Mouse (Mus musculus) frontal cortex, adult 2 months (tissue): ENCODE measurements at regions not wholly inside any gene's neighbourhood (a gene's known extent, or its start where the extent isn't known, plus 50 kb on each side); places are given as distances from the start of the nearest gene placed in this dataset.
"Not testable (repeated sequence)": the region's sequence is repeated elsewhere in the genome, so short reads cannot be mapped to it uniquely, and the experiment has no call there.

Experiments
- DNase-seq, 2 experiments: peaks; one replicate each; pipeline ENCODE4 v3.0.0; 2022; ENCODE audit warnings: low spot score in 1 of 2; ENCODE audit errors: extremely low spot score in 1 of 2

DNA sequence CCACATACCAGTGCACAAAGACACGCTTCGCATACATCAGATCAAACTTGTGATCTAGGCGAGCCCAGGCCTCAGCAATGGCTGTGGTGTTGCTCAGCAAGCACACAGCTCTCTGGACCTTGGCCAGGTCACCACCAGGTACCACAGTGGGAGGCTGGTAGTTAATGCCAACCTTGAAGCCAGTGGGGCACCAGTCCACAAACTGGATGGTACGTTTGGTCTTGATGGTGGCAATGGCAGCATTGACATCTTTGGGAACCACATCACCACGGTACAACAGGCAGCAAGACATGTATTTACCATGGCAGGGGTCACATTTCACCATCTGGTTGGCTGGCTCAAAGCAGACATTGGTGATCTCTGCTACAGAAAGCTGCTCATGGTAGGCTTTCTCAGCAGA, 214.2 kb upstream of the G2e3 start:
- DNase-seq = not testable (repeated sequence)

DNA sequence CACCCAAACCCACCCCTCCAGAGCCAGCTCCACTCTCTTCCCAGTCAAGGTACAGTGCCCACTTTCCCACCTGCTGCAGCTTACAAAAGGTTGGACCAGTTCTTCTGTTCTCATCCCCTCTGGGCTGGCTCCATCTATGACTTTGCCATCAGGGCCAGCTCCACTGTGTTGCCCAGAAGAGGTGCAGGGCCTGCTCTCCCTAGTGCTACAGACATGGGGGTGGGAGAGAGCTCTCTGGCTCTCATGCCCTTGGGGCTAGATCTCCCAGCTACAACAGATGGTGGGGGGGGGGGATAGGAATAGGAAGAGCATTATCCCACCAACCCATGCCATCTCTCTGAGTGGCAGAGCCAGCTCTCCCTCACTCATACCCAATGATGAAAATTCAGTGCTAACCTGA, 219.6 kb upstream of the G2e3 start:
- DNase-seq = no peak

DNA sequence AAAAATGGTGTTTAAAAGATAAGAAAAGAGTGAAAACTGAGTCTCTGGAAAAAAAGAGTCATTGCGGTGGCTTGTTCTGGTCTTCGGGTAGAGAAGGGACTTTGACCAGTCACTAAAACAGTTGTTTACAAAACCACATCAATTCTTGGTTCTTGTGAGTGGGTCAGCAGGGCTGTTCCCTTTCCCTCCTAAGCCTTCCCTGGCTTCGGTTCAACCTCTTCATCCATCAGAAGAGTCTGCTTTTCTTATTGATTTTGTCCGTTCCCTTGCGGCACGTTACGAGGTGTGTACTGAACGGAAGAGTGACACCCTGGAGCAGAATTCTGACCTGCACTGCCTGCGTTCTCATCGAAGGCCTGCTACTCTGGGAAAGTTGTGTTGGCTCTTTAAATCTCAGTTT, 229.1 kb upstream of the G2e3 start:
- DNase-seq = no peak

DNA sequence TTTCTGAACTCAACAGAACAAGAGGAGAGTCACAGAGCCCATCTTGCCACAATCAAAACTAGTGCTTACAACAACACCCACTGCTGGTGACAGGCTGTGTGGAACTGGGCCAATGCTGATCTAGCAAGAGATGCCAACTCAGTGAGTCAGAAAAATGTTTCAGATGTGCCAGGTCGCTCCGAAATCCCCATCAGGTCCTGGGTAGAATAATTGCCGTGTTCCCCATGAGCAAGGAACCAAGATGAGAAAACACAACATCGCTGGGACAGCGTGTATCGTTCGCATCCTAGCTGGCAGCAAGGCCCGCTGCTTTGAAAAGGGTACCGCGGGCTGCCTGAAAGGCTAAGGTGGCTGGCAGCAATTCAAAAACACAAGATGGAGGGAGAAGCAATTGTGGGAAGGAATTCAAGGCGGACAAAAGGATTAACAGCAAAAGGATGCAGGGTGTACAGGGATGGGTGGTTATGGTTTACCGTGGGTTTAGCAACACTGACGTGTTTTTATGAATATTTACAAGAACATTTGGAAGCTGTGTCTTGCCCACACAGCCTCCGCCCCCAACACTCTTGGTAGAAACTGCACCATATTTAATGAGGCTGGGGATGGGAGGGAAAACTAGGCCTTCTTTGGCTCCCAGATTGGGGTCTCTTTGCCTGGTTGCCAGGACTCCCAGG, 229.7 kb upstream of the G2e3 start:
- peak; percentile 93 to 94 for DNase-seq

DNA sequence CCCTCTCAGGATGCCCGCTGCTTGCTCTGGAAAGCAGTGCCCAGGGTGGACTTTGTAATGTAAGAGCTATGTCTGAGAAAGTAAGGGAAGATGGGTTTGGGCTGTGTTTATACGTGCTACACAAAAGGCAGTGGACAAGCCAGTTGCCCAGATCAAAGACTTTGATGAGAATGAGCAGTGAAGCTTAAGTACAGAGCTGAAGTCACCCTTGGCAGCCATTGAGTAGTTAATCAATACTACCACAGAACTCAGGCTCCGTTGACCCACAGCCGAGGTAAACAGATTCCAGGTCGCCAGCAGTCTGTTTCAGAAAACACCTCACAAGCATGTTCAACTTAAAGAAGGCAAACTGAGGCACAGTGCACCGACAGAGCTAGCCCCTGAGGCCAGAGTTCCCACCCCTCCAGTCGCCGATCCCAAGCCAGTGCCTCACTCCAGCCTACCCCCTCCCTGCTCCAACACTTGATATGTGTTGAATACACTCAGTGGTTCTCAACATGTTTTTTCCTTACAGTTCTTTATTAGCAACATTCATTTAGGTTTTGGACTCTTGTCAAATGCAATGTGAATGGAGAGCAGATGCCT, 230.3 kb upstream of the G2e3 start:
- DNase-seq = no peak

DNA sequence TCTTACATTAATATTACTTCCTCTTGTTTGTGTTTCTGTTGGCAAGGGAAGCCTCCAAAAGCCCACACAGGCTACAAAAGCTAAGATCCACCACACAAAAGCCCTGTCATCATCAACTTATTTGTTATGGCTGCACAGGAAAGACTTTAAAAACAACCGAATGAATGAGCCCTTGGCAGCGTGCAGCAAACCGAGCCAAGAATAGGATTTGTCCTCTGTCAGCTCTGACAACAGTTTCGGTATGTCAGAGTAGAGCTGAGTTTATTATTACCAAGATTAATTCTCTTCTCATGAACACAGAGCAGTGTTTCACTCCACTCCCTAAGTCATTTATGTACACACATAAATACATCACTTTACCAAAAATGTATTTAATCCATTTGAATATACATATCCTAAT, 236.1 kb upstream of the G2e3 start:
- no peak for DNase-seq

DNA sequence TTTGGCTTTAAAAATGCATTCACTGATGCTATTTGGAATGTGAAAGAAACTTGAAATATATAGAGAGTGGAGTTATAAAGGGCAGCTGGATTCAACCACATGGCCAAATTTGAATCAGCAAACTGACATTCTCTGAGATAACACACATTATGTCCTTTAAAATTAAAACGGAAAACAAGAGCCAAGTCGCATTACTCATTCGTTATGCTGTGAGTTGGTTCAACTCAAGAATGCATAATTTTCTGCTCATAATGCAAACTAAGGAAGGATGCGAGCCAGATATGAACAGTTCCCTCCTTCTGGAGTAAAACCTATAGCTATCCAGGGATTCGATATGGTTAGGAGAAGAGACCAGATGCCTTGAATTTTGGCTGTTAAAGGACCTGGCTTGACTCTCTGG, 239.8 kb upstream of the G2e3 start:
- DNase-seq = peak; percentile 51 to 71

DNA sequence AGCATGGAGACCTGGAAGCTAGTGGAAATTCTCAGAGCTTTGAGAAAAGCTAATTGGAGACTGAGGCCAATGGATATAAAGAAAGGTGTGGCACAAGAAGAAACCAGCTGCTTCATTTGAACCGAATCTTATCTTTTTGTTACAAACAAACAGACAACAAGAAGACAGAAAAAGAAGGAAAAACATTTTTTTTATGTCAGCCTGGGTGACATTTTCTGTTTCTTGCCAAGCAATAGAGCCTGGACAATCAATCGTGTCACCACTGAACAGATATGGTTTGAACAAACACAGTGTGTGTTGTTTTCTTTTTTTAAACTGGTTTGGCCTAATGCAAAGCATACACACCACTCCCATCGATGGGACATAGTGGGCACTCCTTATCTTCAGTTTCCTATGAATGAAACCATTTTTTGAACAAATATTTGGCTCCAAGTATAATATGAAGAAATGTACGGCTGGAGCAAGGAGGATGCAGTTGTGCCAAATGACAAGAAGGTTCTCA, 244.3 kb upstream of the G2e3 start:
- DNase-seq = no peak

DNA sequence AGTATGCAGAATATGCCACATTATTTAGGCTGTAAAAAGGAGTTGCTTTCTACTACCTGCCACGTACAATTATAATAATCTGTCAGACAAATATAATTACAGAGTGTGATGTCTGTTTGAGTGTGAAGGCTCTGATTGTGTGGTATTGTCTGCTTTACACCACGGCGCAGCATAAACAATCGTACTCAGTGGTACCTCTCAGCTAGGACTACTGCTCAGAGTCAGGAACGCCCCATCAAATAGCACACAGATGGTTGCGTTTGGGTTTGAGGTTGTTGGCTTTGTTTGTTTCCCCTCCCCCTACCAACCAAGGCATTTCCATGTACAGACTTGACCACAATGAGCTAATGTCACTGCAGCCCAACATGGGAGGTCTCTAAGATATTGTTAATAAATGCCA, 246.2 kb upstream of the G2e3 start:
- no peak for DNase-seq

DNA sequence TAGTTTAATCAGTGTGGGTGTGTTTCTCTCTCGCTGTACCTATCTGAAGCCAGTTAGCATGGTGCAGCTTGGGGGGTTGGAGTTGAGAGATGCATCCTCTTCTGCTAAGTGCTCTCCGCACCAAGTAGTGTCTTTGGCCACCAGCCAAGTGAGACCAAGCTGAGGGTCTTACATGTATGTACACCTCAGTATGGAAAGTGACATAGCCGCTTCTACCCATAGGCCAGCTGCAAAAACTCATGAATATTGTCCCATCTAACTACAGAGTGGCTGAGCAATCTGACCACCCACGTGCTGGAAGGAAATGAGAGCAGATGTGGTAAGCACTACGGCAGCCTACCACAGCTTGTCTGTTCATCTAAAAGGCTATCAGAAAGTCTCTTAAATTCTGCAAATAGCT, 247.0 kb upstream of the G2e3 start:
- peak; percentile 19 to 63 for DNase-seq

DNA sequence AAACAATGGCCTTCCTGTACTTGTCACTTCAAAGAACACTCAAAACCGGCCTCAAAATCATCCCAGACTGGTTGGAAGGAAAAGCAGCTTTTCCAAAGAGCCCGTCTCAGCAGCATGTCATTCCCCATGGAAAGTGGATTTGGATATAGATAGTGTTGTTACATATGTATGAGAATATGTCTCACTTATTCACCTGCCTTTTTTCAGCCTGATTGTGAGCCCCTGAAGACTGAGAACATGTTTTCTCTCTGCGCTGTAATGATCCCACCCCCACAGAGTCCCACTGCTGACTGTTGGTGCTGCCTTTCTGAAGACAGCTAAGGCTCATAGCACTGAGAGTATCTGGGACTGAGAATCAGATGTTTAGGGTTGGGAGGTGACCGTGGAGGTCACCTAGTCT, 251.9 kb upstream of the G2e3 start:
- DNase-seq = peak in 1 of 2 experiments; percentile 32

DNA sequence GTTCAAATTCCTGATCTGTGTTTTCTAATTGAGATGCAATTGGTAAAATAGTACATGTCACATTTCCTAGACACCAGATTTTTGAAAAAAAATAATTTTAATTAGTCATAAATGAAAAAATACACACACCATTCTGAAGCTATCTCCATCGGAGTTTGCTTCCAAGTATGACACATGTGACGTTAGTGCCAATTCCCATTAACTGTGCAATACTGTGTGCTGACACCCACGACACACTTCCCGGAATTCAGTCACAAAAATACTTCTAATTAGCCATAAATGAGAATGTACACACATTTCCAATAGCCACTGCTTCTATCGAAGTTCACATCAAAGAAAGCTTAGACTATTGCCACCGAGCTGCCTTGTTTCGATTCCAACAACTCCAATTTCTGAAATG, 258.5 kb upstream of the G2e3 start:
- DNase-seq = no peak

DNA sequence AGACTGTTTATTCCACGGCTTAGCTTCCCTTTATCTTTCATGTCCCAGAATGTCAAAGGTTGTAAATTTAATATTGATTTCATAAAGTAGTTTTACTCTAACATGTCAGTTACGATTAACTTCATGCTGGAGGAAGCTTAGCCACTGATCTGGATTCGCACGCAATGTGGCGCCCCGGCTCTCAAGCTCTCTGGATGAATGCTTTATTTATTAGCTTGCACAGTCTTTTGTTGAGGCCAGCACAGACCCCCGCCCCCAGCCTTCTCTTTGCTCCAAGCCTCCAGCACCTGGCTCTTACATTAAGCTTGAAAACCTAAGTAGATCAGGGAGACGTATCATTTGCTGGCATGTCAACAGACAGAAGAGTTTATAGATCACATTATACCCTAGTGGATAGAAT, 266.1 kb upstream of the G2e3 start:
- DNase-seq = no peak

DNA sequence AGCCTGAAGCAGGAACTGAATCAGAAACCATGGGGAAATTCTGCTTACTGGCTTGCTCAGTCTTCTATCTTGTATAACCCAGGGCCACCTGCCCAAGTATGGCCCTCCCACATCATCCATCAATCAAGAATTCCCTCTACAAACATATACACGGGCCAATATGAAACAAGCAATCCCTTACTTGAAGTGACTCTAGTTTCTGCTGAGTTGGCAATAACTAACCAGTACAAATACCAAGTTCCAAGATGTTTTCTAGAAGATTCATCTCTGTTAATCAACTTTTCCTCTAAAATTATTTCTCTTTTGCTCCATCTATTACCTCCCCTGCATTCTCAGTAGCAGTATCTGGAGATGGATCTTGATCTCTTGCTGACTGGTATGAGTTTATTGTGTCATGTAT, 274.4 kb upstream of the G2e3 start:
- no peak for DNase-seq

DNA sequence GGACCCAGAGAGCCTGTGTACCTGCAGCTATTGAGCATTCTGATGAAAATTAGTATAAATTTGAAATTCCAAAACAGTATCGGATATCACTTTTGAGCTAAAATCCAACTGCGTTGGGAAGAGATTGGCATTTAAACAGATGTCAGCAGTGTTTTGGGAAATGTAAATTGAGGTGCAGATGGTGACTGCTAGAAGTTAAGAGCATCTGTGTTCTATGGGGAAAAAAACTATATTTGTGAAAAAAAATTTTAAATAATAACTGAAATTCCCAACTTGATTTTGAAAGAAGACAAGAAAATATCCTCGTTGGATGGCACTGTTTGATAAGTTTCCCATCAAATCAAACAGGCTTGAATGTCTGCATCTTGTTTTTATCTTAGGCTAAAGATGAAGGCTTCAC, 286.9 kb upstream of the G2e3 start:
- DNase-seq = no peak

DNA sequence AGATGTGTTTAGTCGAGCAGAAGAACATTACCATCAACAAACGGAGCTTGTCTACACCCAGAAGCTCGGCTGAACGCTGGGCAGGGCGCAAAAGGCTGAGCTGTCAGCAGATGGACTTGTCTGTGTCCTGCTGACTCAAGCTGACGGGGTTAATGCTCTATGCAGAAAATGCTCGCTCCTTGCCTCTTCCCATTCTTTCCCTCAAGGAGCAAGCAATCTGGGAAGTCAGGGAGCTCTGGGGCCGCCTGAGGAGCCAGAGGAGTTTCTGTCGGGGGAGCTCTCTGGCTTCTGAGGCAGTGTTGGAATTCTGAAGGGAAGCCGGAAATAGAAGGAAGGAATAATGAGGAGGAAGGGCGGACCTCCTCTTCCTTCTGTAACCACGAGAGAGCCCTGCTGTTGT, 289.3 kb upstream of the G2e3 start:
- DNase-seq = peak; percentile 26 to 62

DNA sequence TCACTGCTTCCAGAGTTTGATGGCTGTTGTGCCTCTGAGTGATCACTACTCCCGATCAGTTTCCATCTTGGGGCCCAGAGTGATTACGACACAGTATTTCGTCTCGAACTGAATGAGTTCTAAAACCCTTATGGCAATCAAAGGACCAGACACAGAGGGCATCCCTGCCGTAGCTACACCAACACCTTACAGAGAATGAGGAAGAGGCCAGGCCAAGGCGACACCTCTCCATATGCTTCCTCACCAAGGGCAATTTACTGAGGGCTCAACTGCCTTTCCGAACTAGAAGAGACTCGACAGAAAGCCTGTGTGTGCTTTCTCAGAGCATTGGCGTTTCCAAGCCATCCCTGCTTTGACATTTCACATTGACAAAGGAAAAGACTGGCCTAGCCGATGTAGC, 289.8 kb upstream of the G2e3 start:
- no peak for DNase-seq

DNA sequence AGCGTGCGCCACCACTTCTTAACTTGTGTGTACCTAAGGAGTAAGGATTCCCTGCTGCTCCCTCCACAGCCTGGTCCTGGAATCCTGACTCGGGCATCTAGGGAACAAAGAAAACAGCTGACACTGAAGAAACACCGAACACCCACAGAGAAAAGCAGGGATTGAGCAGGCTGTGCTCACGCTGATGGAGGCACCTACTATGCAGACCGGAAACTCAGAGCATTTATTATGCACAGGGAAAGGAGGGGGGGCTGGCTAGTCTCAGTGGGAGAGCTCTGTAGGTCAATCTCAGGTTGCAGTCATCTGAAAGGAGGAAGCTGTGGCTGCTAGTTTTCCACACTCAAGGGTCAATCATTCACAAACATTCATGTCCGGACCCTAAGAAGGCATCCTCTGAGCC, 300.7 kb upstream of the G2e3 start:
- no peak for DNase-seq

DNA sequence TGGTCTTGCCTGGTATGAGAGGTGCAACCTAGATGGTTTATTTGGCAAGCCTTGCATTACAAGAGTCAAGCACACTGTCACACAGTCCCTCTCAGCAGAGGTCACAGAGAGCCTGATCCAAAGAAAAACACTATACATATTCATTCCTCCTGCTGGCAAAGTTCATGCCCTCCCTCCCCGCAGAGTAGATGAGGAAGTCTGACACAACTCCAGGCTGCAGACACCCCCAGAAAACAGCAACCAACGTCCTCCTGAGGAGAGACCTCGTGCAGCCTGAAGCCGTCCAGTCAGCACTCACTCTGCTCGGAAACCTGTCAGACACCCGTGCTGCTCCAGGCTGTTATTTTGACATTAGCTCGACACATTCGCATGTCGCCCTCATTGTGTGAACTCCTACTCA, 302.4 kb upstream of the G2e3 start:
- DNase-seq = no peak

DNA sequence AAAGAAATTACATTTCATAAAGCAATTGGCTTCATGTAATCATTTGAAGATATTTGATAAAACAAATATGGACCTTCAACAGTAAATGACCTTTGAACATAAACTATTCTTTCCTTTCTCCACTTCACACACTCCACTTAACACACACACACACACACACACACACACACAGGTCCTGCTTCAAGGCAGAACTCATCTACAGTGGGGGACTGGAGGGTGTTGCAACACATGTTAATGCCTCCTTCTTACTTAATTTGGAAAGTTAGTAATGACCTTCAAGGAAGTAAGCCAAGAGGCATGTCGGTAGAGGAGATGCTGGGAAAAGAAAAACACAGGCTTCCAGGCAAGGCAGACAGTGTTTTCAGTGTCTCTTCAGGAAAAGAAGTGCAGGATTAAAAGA, 302.8 kb upstream of the G2e3 start:
- no peak for DNase-seq

DNA sequence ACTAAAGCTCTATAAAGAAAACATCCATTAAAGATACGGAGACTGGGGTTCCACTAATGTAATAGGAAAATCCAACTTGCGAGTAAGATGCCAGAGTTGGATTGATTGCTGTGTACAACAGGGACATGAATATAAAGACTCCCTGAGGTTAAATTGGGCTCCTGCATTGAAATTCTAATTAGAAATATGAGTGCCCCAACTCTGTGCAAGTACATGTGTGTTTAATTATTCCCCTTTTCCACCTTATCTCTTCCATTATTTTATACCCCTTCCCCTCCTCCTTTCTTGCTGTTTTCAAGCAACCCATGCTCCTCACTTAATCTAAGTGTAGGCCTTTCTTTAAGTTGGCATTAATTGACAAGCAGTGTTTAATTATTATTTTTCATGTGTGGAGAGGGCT, 315.7 kb upstream of the G2e3 start:
- DNase-seq = no peak

DNA sequence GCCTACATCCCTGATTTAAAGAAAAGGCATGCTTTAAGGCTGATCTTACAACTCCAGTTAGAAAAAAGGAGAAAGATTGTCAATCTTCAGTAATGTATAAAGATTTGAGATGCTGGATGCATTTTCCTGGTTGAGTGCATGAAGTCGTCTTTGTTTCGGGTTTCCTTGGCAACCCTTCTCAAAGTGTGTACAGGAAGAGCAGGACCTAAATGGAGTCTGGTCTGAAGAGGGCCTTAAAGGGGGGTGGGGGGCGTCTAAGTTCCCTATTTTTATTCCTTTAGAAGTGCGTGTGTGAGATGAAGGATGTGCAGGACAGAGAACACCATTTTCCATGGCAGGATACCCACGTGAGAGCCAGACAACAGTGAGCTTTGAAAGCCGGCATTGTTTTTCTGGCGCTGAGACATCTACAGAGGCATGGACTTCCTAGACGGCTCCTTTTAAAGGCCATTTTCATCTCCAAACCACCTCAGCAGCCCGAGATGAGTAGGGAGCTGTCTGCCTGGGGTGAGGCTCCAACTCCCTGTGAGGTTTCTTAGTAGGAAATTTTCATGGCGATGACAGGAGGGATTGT, 319.2 kb upstream of the G2e3 start:
- DNase-seq = no peak
